Mouse (Mus musculus) liver, adult (tissue): ENCODE data around the gene Bri3.

Experiments used
- GATA4 ChIP-seq: IDR thresholded peaks from 2 replicates; pipeline ENCODE4 v1.6.1; 2014; ENCODE audit warnings: mild to moderate bottlenecking, low read length; ENCODE audit not compliant: insufficient replicate concordance

The Bri3 gene

DNA sequence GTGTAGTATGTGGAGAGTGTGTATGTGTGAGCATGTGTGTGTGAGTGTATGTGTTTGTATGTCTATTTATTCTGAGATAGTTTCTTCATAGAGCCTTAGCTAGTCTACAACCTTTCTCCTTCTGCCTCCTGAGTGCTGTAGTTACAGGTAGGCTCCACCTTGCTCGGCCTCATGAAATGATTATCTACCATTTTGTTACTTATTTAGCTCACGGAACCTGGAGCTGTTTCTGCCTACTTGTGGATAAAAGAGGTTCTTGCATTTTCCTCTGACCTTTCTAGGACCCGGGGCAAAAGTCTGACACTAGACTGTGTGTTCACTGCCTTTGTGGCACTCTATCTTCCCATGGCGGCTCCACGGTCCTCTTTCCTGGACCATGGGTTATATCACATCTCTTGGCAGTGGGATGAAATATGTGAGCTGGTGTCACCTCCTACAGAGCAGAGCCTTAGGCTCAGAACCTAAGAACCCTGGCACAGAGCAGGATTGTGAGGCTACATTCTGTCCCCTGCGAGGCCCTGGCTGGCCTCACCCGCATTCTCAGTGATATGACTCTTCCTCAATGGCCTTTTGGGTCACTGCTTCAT, at the start of gene Bri3:
Bri3 (plus strand) TSS at position 537 of the 587 bp plus-strand sequence.
- no peak for TF ChIP-seq GATA4

DNA sequence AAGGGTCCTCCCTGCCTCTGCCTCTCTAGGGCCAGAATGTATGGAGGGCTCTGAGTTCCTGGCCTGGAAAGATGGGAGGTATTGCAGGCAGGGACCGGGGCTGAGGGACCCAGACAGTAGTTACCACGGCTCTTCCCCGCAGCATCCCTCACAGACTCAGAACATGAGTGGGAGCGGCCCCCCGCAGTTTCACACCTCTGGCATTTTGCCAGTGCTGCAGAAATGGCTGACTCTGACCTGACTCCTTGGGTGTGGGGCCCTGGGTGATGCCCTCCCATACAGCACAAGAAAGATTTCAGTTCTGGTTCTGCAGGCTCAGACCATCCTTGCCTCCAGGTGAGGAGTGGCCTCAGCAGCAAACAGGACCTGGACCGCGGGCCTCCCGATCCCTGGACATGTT, 48.7 kb upstream of the Bri3 start:
- TF ChIP-seq GATA4, result no peak

DNA sequence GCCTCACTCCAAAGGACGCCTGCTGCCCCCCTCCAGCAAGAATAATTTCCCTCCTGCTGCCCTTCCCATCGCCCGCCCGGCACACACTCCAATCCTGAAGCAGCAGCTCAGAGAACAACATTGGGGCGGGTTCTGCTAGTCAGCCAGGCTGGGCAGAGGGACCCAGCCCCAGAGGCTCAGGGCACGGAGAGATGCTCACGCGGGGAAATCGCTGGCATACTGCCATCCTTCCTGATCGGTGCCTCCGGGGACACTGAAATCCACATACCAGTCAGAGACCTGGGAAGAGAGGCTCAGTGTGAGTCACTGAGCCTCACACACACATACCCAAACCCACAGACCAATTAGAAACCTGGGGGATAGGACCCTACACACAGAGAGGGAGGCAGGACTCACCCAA, 43.6 kb upstream of the Bri3 start:
- no peak for TF ChIP-seq GATA4

DNA sequence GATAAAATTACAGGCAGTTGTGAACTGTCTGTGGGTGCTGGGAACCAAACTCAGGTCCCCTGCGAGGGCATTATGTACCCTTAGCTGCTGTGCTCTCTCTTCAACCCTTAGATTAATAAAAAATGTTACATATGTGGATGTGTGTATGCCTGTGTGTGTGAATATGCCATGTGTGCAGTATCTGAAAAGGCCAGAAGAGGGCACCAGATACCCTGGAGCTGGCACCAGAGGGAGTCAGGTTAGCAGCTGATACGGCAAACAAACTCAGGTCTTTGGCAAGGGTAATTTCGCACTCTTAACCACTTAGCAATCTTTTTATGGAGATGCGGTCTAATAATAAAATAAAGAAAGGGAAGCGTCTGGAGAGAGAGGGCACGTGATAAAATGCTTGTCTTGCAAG, 41.8 kb upstream of the Bri3 start:
- TF ChIP-seq GATA4, result no peak

DNA sequence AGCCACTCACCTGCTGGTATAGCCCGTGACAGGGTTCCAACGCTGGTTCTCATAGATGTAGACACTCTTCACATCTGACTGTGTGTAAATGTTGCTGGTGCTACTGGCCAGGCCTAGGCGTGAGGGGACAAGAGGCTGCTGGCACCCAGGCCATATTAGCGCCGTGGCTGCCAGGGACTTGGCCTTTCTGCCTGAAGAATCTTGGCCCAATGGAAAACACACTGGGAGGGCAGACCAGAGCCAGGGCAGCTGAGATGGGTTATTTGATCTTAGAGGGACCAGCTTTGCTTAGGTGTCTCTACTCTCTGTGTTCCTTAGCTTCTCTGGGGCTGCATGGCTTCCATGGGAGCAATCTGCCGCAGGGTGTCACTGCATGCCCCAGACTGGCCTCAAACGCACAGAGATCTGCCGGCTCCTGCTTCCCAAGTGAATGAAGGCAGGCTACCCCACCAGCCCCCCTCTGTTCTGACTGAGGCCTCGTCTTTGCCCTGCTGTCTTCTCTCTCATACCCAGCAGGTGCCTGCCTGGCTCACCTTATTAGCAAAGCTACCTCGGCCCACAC, 40.8 kb upstream of the Bri3 start:
- TF ChIP-seq GATA4, result no peak

DNA sequence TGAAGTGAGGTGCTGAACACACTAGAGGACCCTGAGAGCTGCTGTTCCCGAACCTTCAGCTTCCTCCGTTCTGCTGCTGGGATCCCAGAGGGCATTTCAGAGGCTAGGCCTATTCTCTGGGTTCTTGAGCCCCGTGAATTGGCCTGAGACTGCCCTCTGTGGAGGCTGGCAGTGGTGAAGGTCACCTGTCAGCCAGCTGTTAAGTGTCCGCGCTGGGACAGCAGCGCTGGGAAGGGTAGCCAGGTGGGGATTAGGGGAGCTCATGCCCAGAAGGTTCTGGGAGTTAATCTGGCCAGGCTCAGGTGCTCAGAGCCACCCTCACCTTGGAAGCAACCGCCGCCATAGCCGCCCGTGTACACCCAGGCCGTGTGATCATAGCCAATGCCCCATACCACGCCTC, 39.9 kb upstream of the Bri3 start:
- TF ChIP-seq GATA4, result no peak

DNA sequence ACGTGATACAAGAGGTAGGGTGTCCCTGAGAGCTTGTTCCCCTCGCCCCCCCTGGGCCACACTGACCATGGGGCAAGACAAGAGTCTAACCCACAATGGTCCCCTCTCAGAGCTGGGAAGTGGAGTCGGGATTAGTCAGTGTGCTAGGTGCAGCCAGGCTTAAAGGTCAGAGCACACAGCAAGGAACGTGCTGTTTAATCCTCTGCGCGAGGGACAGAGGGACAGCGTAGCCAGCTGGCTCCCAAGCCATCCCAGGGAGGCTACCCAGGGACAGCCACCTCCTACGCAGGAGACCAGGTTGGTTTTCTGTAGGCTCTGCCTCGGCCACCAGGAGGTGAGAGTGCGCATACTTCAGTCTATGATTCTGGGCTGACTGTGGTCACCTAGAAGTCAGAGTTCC, 39.3 kb upstream of the Bri3 start:
- no peak for TF ChIP-seq GATA4

DNA sequence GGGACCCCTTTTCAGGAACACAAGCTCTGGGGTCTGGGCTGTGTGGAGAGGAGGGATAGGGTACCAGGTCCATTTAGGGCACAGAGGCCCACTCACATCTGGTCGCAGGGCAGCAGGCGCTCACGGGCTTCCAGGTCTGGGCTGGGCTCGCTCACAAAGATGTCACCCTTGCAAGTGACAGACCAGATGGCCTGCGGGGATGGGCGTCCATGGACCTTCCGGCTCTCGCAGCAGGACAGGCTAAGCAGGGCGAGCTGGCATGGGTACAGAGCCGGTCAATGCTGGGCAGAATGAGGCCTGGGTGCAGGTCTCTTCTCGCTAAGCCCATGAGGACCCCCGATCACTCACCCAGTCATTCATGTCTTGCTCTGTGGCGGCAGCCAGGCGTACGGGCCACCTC, 38.2 kb upstream of the Bri3 start:
- TF ChIP-seq GATA4, result no peak

DNA sequence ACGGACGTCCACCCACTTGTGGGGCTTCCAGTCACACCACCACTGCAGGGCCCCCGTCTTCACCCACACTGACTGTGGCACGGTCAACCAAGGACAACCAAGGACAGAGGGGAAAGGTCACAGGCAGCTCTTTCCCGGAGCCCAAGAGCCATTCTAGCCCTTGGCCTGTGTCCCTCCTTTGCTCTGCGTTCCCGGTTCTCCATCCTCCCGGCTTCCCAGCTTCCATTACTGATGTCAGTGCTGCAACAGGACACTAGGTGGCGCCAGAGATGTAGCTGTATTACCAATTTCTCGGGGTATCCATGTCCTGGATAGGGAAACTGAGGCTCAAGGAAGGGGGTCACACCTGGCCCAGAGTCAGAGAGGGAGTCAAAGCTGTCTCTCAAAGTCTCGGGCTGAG, 36.8 kb upstream of the Bri3 start:
- no peak for TF ChIP-seq GATA4

DNA sequence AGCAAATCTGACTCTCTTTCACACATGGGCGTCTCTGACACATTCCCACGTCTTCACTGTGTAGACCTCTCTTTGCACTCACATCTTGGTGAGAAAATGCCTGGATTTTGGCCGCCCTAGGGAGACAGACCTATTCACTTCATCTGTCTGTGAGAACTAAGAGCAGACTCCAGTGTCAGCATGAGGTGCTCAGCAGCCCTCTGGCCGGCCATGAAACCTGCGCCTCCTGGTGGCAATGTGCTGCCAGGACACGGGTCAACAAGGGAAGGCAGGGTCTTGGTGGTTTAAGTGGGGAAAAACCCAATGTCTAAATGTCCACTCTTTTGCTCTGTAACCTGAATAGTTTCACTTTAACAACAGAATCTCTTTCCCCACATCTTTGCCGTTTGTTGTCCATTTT, 29.8 kb upstream of the Bri3 start:
- TF ChIP-seq GATA4, result no peak

DNA sequence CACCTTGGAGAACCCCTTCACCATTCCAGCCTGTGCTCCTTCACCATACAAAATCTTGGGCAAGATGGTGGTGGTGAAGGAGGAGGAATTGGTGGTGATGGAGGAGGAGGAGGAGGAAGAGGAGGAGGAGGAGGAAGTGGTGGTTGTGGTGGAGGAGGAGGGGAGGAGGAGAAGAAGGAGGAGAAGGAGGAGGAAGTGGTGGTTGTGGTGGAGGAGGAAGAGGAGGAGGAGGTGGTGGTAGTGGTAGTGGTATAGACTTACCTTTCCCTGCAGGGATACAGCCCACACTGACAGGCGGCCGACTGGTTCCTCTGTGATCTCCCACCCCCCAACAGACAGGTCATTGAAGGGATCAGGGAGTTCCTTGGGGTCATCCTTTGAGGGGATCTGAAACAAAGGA, 28.2 kb upstream of the Bri3 start:
- no peak for TF ChIP-seq GATA4

DNA sequence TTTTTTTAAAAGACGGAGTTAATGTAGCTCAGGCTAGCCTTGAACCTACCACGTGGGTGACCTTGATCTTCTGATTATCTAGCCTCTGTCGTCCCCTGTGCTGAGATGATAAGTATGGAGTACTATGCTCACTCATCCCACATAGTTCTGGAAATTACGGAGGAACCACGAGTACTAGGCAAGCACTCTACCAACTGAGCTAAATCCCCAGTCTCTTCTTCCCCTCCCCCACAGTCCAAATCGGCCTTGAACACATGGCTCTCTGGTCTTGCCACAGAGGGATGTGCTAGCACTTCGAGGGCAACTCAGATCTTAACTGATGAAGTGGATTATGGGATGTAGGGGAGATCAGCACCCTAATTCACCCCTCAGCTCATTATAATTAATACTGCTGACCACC, 26.2 kb upstream of the Bri3 start:
- TF ChIP-seq GATA4, result no peak

DNA sequence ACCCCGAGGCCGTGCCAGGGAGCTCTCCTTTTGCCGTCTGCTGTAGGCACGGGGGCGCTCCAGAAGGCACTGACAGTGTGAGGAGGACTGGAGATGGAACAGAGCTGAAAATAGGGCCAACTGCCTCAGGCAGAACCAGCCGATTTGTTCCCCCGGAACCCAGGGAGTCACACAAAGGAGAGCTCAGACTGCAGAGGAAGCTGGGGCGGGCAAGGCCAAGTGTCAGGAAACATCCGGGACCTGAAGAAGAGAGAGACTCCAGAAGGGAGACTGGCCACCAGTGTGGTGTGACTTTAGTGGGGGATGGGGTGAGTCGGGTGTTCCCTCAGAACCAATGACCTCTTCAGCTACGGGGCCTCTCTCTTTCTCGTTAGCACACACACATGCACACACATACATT, 24.9 kb upstream of the Bri3 start:
- TF ChIP-seq GATA4, result peak; percentile 14; the same call in 1 of the 2 replicates

DNA sequence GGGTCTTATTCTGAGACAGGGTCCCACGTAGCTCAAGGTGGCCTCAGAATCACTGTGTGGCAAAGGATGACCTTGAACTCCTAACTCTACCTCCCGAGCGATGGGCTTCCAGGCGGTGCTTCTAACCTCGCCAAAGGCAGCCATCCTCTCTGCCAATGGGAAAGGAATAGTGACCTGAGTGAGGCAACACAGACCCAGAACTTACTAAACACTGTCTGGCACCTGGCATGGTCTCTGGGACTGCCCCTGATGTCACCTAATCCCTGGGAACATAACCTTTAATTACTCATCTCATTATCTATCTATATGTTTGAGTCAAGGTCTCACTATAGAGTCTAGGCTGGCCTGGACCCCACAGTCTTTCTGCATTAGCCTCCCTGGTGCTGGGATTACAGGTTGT, 24.3 kb upstream of the Bri3 start:
- no peak for TF ChIP-seq GATA4

DNA sequence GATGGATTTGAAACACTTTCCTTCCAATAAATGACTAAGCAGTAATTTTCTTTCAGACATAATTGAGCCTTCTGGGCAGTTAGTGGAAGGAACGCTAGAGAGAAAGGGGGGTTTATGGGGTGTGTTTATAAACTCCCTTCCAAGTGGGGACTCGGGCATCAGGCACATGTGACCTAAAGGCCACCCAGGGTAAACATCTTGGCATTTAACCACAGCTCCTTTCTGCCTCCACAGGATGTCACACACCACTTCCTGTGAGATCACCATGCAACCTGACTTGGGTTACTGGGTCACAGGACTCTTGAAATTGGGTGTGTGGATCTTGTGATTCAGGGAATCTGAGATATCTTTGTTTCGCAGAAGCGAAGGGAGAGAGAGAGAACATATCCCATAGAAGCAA, 22.9 kb upstream of the Bri3 start:
- no peak for TF ChIP-seq GATA4

DNA sequence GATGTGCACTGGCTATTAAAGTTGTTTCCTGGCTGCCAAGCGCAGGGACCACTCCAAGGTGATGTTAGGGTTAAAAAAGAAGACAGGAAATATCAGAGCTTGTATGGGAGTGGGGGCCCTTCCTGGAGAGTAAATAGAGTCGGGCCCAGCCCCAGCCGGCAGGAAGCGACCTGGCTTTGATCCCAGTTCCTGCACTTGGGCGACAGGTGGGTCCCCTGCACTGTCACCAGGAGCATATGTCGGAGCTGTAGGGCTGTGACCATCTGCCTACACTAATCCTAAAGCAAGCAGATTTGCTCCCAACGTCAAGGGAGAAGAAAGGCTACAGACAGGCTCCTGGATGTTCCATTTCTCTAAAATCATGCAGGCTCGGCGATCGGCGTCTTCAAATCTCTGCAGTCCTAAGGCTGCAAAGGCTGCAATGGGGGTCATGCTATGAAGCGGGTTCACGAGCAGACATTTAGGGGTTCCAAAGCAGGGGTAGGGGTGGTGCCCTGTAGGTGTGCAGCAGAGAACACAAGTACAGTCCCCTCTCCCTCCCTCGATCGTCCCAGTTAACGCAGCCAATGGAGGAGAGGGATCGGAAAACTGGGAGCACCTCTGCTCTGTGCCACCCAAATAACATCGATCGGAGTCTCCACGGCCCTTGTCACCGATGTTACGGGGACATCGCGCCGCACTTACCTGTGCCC, 21.3 kb upstream of the Bri3 start:
- TF ChIP-seq GATA4, result no peak

DNA sequence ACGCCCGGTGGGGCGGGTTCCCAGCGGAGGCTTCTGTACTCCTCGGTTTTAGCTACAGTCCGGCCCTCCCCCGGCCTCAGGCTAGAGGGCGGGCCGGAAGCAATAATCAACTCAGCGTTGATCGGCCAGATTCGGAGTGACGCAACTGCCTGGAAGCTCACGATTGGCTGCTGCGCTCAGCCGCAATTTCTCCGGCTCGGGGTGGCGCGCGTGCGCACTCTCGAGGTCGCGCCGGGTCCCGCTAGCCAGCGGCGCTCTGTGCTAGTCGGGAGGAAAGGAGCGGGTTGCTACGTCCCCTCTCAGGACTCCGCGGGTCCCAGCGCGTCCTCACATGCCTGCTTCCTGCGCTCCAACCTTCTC, 20.8 kb upstream of the Bri3 start, which contains the start of gene Tecpr1:
Tecpr1 (minus strand) TSS at position 113 of the 360 bp plus-strand sequence.
- TF ChIP-seq GATA4, result peak; percentile 51; the same call in 1 of the 2 replicates
